Mouse (Mus musculus) heart, adult 2 months (tissue): ENCODE measurements around the gene Olfr521. TPM values are rescaled to one million over a fixed set of nuclear protein-coding genes. Genes with fewer than 3 reads are reported as not detected.
A peak's percentile ranks its signal among the peaks of the same experiment; 100 is the strongest.
"Not testable (repeated sequence)": the region's sequence is repeated elsewhere in the genome, so short reads cannot be mapped to it uniquely, and the experiment has no call there.

ENCODE experiments used
- DNase-seq, 2 experiments: peaks; one replicate each; pipeline ENCODE4 v3.0.0; 2021
- H3K27ac ChIP-seq: fragments of 200-600 bp; 2 replicates; pipeline ENCODE4 v1.8.1; 2022
- H3K27me3 ChIP-seq: fragments of 200-500 bp; 2 replicates; pipeline ENCODE4 v1.6.1; 2012; ENCODE audit warnings: mild to moderate bottlenecking, low read length, inconsistent platforms, mixed read lengths; ENCODE audit not compliant: control insufficient read depth, insufficient read depth
- H3K36me3 ChIP-seq: fragments of 200-500 bp; 2 replicates; pipeline ENCODE4 v1.6.1; 2012; ENCODE audit warnings: low read length, inconsistent platforms; ENCODE audit not compliant: control insufficient read depth, insufficient read depth
- H3K4me1 ChIP-seq: fragments of 200-500 bp; 2 replicates; pipeline ENCODE4 v1.6.1; 2011; ENCODE audit warnings: low read length; ENCODE audit not compliant: control insufficient read depth, insufficient read depth
- H3K4me3 ChIP-seq: fragments of 200-600 bp; 2 replicates; pipeline ENCODE4 v1.8.1; 2022
- H3K79me2 ChIP-seq: fragments of 200-500 bp; replicated peaks from 2 replicates; pipeline ENCODE4 v1.6.1; 2012; ENCODE audit warnings: mild to moderate bottlenecking, inconsistent platforms, low read length, moderate library complexity, mixed read lengths; ENCODE audit not compliant: control insufficient read depth, insufficient read depth
- H3K9ac ChIP-seq: fragments of 200-500 bp; 2 replicates; pipeline ENCODE4 v1.6.1; 2012; ENCODE audit warnings: low read depth, mild to moderate bottlenecking, control low read depth, inconsistent platforms, low read length, mixed read lengths
- CTCF ChIP-seq: fragments of 200-600 bp; IDR thresholded peaks from 2 replicates; pipeline ENCODE4 v1.8.1; 2022; ENCODE audit warnings: antibody characterized with exemption, mild to moderate bottlenecking, moderate library complexity
- EP300 ChIP-seq: fragments of 200-500 bp; IDR thresholded peaks from 2 replicates; pipeline ENCODE4 v1.6.1; 2011; ENCODE audit warnings: low read depth, low read length, control low read depth; ENCODE audit not compliant: insufficient read depth
- POLR2A ChIP-seq: fragments of 200-500 bp; IDR thresholded peaks from 2 replicates; pipeline ENCODE4 v1.6.1; 2011; ENCODE audit warnings: mild to moderate bottlenecking, low read depth, low read length, control low read depth; ENCODE audit not compliant: insufficient read depth
- WGBS: fragments of 180-500 bp; shearing (Covaris S2); methylation state at CpG from one replicate; pipeline ENCODE4 v1.1.7; 2018; 5-methylcytosine and 5-hydroxymethylcytosine counted together
- intact Hi-C: fragments of 180-260 bp; cut with DNase I; formaldehyde crosslinking; loops from one replicate; pipeline ENCODE4 v1.15.1; 2025
- polyA plus RNA-seq: library from polyadenylated mRNA; depleted of rRNA; stranded (reverse); fragments of >200 nt; gene quantifications from 2 replicates; pipeline ENCODE4 v1.2.3, GENCODE M21; 2012; rRNA removed
- total RNA-seq, 2 experiments: library from RNA; stranded (reverse); gene quantifications; 2 replicates each; pipeline ENCODE4 v1.2.3; 2021

Gene Olfr521
- total and polyA plus RNA-seq, 3 experiments = not detected

- no peak for TF ChIP-seq EP300
- peak; percentile 70 for TF ChIP-seq CTCF
- TF ChIP-seq POLR2A = no peak
- WGBS = 82% methylated on average over 11 of the region's 11 CpGs
- no peak overlapping the region for H3K9ac ChIP-seq
- no peaks in the 10 kb centered on the region for H3K36me3 ChIP-seq
- H3K27ac ChIP-seq = no peak overlapping the region
- intact Hi-C loops = loop anchor here (1.0 kb wide), 1 partner anchor 63 kb away; no protein-coding TSS in a partner anchor
- DNase-seq = no peak
- H3K4me1 ChIP-seq = no peaks in the 10 kb centered on the region; the same call in 1 of the 2 replicates
- no peaks in the 10 kb centered on the region for H3K27me3 ChIP-seq
- no peaks in the 10 kb centered on the region for H3K79me2 ChIP-seq
- H3K4me3 ChIP-seq = no peak overlapping the region
Measured at GRCm38 (mm10) chr7:99813394-99813793, 50.1 kb downstream of the Olfr521 start.

- peak in 1 of 2 experiments; percentile 33 for DNase-seq
- 26% methylated on average over 9 of the region's 9 CpGs for WGBS
- H3K79me2 ChIP-seq, H3K36me3 ChIP-seq, H3K27ac ChIP-seq, H3K4me3 ChIP-seq, H3K27me3 ChIP-seq, intact Hi-C loops, H3K4me1 ChIP-seq: not testable (repeated sequence)
- H3K9ac ChIP-seq = peak overlapping the region; percentile 34; the same call in 1 of the 2 replicates
Measured at GRCm38 (mm10) chr7:99818181-99818725, 54.9 kb downstream of the Olfr521 start.

Other genes with a start within 250 kb of the Olfr521 start
- 10 to 100 TPM; 15.6 to 22.4 TPM for gene Arrb1, start 228.0 kb upstream of the Olfr521 start, total RNA-seq
- 16.1 and 22.5 TPM in 2 replicates for gene Arrb1, start 228.0 kb upstream of the Olfr521 start, polyA plus RNA-seq
- 1 to 10 TPM; 3.3 to 3.4 TPM for gene Tpbgl, start 136.4 kb upstream of the Olfr521 start, total RNA-seq
- 3.5 and 5.1 TPM in 2 replicates for gene Tpbgl, start 136.4 kb upstream of the Olfr521 start, polyA plus RNA-seq
- 10 to 100 TPM in 1 of 2 experiments, 1 to 10 TPM in 1; 8.5 to 10.1 TPM for gene Slco2b1, start 52.2 kb upstream of the Olfr521 start, total RNA-seq
- gene Slco2b1, start 52.2 kb upstream of the Olfr521 start, polyA plus RNA-seq = 11.7 and 14.4 TPM in 2 replicates
- gene Olfr520, start 33.2 kb upstream of the Olfr521 start, total RNA-seq = not detected
- not detected in 2 replicates for gene Olfr520, start 33.2 kb upstream of the Olfr521 start, polyA plus RNA-seq
- 1 to 10 TPM; 4.2 to 4.5 TPM for gene Neu3, start 64.9 kb downstream of the Olfr521 start, total RNA-seq
- gene Neu3, start 64.9 kb downstream of the Olfr521 start, polyA plus RNA-seq = 3.1 and 5.8 TPM in 2 replicates
- gene Xrra1, start 95.6 kb downstream of the Olfr521 start, total RNA-seq = under 1 TPM in 1 of 2 experiments, not detected in 1; 0.10 TPM
- gene Xrra1, start 95.6 kb downstream of the Olfr521 start, polyA plus RNA-seq = 0.14 TPM in 1 of 2 replicates, not detected in the other
- 10 to 100 TPM; 58.8 to 60.9 TPM for gene Spcs2, start 100.0 kb downstream of the Olfr521 start, total RNA-seq
- 21.0 and 40.0 TPM in 2 replicates for gene Spcs2, start 100.0 kb downstream of the Olfr521 start, polyA plus RNA-seq
- 10 to 100 TPM in 1 of 2 experiments, 1 to 10 TPM in 1; 9.4 to 10.6 TPM for gene Rnf169, start 216.9 kb downstream of the Olfr521 start, total RNA-seq
- 2.9 and 3.6 TPM in 2 replicates for gene Rnf169, start 216.9 kb downstream of the Olfr521 start, polyA plus RNA-seq
- under 1 TPM in 1 of 2 experiments, not detected in 1; 0.16 TPM for gene Chrdl2, start 242.7 kb downstream of the Olfr521 start, total RNA-seq
- 0.18 and 0.38 TPM in 2 replicates for gene Chrdl2, start 242.7 kb downstream of the Olfr521 start, polyA plus RNA-seq